Mouse (Mus musculus) midbrain, embryonic 16.5 days (tissue): ENCODE results near the gene Rtca. TPM values are rescaled to one million over a fixed set of nuclear protein-coding genes. Genes with fewer than 3 reads are reported as not detected.

Experiments used
- ATAC-seq: fragments of 200-750 bp; cut with Nextera tagmentation; 2 replicates; pipeline ENCODE4 v1.8.0; 2017; ENCODE audit warnings: moderate TSS enrichment
- H3K27ac ChIP-seq: fragments of 300-500 bp; sonication (generic); 2 replicates; pipeline ENCODE4 v1.5.1; 2014; ENCODE audit warnings: mild to moderate bottlenecking, low read length, mixed read lengths
- H3K27me3 ChIP-seq: fragments of 300-500 bp; sonication (generic); 2 replicates; pipeline ENCODE4 v1.6.1; 2014; ENCODE audit warnings: low read depth, low read length, mixed read lengths; ENCODE audit not compliant: control insufficient read depth, insufficient read depth
- H3K36me3 ChIP-seq: fragments of 300-500 bp; sonication (generic); 2 replicates; pipeline ENCODE4 v1.6.1; 2014; ENCODE audit warnings: mild to moderate bottlenecking, low read length, moderate library complexity, mixed read lengths; ENCODE audit not compliant: control insufficient read depth, insufficient read depth
- H3K4me1 ChIP-seq: fragments of 300-500 bp; sonication (generic); 2 replicates; pipeline ENCODE4 v1.6.1; 2014; ENCODE audit warnings: mild to moderate bottlenecking, low read length, mixed read lengths; ENCODE audit not compliant: control insufficient read depth, insufficient read depth
- H3K4me2 ChIP-seq: fragments of 300-500 bp; sonication (generic); 2 replicates; pipeline ENCODE4 v1.6.1; 2014; ENCODE audit warnings: mild to moderate bottlenecking, low read length, mixed read lengths
- H3K4me3 ChIP-seq: fragments of 300-500 bp; sonication (generic); 2 replicates; pipeline ENCODE4 v1.5.1; 2014; ENCODE audit warnings: low read depth, mild to moderate bottlenecking, low read length, moderate library complexity, mixed read lengths
- H3K9ac ChIP-seq: fragments of 300-500 bp; sonication (generic); 2 replicates; pipeline ENCODE4 v1.6.1; 2014; ENCODE audit warnings: low read depth, low read length, mixed read lengths
- H3K9me3 ChIP-seq: fragments of 300-500 bp; sonication (generic); replicated peaks from 2 replicates; pipeline ENCODE4 v1.6.1; 2014; ENCODE audit warnings: mild to moderate bottlenecking, low read length, mixed read lengths; ENCODE audit not compliant: control insufficient read depth, poor library complexity, severe bottlenecking
- WGBS: fragments of 180-500 bp; shearing (Covaris S2); extraction: QIAGEN DNeasy Blood & Tissue Kit; methylation state at CpG from one replicate; pipeline ENCODE4 v1.1.7; 2014; 5-methylcytosine and 5-hydroxymethylcytosine counted together
- polyA plus RNA-seq: library from polyadenylated mRNA; unstranded; fragments of >200 nt; fragmentation: Nextera tagmentation; extraction: Ambion mirVana; gene quantifications from 2 replicates; pipeline ENCODE4 v1.2.1, GENCODE M21; 2015

Rtca gene
- polyA plus RNA-seq, 1 experiment from 2014 or later: 116 TPM

DNA sequence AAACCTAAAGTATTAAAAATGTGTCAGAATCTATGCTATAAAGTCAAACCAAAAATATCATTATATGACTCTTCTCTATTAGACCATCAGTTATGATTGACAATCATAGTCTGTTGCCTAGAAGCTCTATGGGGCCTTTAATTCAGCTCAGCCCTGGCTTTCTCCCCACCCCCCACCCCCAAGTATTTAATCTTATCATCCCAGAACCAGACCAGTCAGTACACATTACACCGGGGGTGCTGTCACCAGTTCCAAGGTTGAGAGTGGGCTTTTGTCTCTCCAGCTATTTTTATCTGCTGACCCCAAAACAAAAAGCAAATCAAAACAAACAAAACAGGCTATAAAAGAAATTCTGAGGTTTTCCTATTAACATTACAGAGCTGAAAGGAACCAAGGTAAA, 53.5 kb downstream of the Rtca start:
- no peak overlapping the region for H3K4me2 ChIP-seq
- no peaks in the 10 kb centered on the region for H3K9me3 ChIP-seq
- H3K4me1 ChIP-seq: no peaks in the 10 kb centered on the region
- no peaks in the 10 kb centered on the region for H3K27me3 ChIP-seq
- no peak for ATAC-seq
- H3K36me3 ChIP-seq: no peaks in the 10 kb centered on the region
- no peak overlapping the region for H3K27ac ChIP-seq
- 83% methylated on average over 1 of the region's 1 CpGs for WGBS
- H3K9ac ChIP-seq: no peak overlapping the region
- H3K4me3 ChIP-seq: no peak overlapping the region

- Histone ChIP-seq H3K4me1 (no peaks in the 10 kb centered on the region), H3K4me3 (no peak overlapping the region), H3K9ac (no peak overlapping the region), H3K9me3 (no peaks in the 10 kb centered on the region), H3K36me3 (no peaks in the 10 kb centered on the region), H3K4me2 (no peak overlapping the region), H3K27me3 (no peaks in the 10 kb centered on the region), H3K27ac (no peak overlapping the region)
- 92% methylated on average over 3 of the region's 3 CpGs for WGBS
- no peak for ATAC-seq
Measured at GRCm38 (mm10) chr3:116450741-116451140, 57.3 kb downstream of the Rtca start.

- Histone ChIP-seq H3K27me3 (no peaks in the 10 kb centered on the region), H3K36me3 (no peaks in the 10 kb centered on the region), H3K9ac (no peak overlapping the region), H3K4me2 (no peak overlapping the region), H3K4me1 (no peaks in the 10 kb centered on the region), H3K9me3 (no peaks in the 10 kb centered on the region), H3K27ac (no peak overlapping the region), H3K4me3 (no peak overlapping the region)
- no peak for ATAC-seq
- 87% methylated on average over 9 of the region's 9 CpGs for WGBS
Measured at GRCm38 (mm10) chr3:116444327-116444726, 63.7 kb downstream of the Rtca start.

DNA sequence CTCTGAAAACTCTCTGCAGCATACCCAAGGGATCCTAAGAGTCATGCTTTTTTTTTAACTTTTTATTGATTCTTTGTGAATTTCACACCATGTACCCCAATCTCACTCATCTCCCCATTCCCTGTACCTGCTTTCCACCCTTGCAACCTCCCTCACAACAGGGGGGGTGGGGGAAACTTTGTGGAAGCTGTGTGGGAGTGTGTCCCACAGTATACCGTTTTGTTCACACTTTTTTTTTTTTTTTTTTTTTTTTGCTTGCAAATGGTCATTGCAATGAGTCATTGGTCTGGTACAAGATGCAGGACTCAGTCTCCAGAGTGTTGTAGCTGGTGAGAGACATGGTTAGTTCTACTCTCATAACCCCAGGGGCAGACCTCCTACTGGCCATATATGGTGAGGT, 65.2 kb downstream of the Rtca start:
- H3K4me3 ChIP-seq: no peak overlapping the region
- H3K9me3 ChIP-seq: no peaks in the 10 kb centered on the region
- H3K4me1 ChIP-seq: no peaks in the 10 kb centered on the region
- H3K36me3 ChIP-seq: no peaks in the 10 kb centered on the region
- no peak overlapping the region for H3K27ac ChIP-seq
- ATAC-seq: no peak
- no peak overlapping the region for H3K4me2 ChIP-seq
- no peaks in the 10 kb centered on the region for H3K27me3 ChIP-seq
- 100% methylated on average over 1 of the region's 1 CpGs for WGBS
- no peak overlapping the region for H3K9ac ChIP-seq

DNA sequence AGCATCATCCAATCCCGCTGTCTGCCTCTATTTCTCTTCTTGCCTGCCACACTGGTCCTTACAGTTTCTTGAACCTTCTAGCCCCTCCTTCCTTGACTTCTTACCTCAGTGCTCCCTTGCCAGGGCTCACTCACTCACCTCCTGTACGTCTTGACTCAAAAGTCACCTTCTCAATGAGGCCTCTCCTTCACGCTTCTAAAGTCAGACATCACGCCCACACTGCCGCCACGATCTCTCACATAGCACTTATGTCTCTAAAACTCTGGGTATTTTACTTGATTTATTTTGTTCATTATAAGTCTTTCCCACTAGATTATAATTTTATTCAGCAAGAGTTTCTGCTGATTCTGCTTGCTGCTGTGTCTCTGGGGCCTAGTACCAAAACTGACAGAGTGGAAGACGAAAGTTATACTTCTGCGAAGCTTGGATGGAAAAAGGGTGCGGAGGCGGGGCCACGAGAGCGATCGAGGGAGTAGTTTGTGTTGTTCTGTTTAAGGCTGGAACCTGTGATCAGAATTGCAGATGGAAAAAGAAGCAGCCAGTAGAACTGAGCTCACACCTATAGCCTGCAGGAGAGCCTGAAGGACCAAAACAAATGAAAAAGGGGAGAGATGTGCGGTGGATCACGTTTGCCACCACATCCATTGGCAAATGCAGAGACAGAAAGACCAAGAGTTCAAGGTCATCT, 66.3 kb downstream of the Rtca start:
- Histone ChIP-seq H3K9me3 (no peaks in the 10 kb centered on the region), H3K4me2 (no peak overlapping the region), H3K27ac (no peak overlapping the region), H3K4me3 (no peak overlapping the region), H3K36me3 (no peaks in the 10 kb centered on the region), H3K9ac (no peak overlapping the region), H3K27me3 (no peaks in the 10 kb centered on the region), H3K4me1 (no peaks in the 10 kb centered on the region)
- 92% methylated on average over 15 of the region's 15 CpGs for WGBS
- no peak for ATAC-seq

- no peaks in the 10 kb centered on the region for H3K36me3 ChIP-seq
- H3K4me1 ChIP-seq: no peaks in the 10 kb centered on the region
- no peak overlapping the region for H3K4me2 ChIP-seq
- H3K27ac ChIP-seq: no peak overlapping the region
- 52% methylated on average over 8 of the region's 8 CpGs for WGBS
- no peak overlapping the region for H3K4me3 ChIP-seq
- no peak overlapping the region for H3K9ac ChIP-seq
- no peak for ATAC-seq
- no peaks in the 10 kb centered on the region for H3K9me3 ChIP-seq
- no peaks in the 10 kb centered on the region for H3K27me3 ChIP-seq
Measured at GRCm38 (mm10) chr3:116440066-116440997, 67.7 kb downstream of the Rtca start.

Other genes with a start within 250 kb of the Rtca start
- gene Cdc14a, start 84.2 kb downstream of the Rtca start, polyA plus RNA-seq: 4.0 and 5.8 TPM in 2 replicates
- 12.0 and 12.7 TPM in 2 replicates for gene Dbt, start 4.9 kb upstream of the Rtca start, polyA plus RNA-seq
- 0.25 and 0.38 TPM in 2 replicates for gene Lrrc39, start 54.8 kb upstream of the Rtca start, polyA plus RNA-seq
- gene Sass6, start 86.8 kb upstream of the Rtca start, polyA plus RNA-seq: 11.4 and 15.3 TPM in 2 replicates
- gene Trmt13, start 106.4 kb upstream of the Rtca start, polyA plus RNA-seq: 29.3 and 31.8 TPM in 2 replicates
- 68.3 and 69.8 TPM in 2 replicates for gene Mfsd14a, start 154.5 kb upstream of the Rtca start, polyA plus RNA-seq
- gene Gm43191, start 173.1 kb upstream of the Rtca start, polyA plus RNA-seq: not detected in 2 replicates
- 8.2 and 8.8 TPM in 2 replicates for gene Slc35a3, start 204.6 kb upstream of the Rtca start, polyA plus RNA-seq